Mouse (Mus musculus): ENCODE results near the gene Nmnat2. TPM values are rescaled to one million over a fixed set of nuclear protein-coding genes. Genes with fewer than 3 reads are reported as not detected.

Nmnat2 gene
- total RNA-seq, 2 experiments from 2014 or later = 0.22 to 0.28 TPM

DNA sequence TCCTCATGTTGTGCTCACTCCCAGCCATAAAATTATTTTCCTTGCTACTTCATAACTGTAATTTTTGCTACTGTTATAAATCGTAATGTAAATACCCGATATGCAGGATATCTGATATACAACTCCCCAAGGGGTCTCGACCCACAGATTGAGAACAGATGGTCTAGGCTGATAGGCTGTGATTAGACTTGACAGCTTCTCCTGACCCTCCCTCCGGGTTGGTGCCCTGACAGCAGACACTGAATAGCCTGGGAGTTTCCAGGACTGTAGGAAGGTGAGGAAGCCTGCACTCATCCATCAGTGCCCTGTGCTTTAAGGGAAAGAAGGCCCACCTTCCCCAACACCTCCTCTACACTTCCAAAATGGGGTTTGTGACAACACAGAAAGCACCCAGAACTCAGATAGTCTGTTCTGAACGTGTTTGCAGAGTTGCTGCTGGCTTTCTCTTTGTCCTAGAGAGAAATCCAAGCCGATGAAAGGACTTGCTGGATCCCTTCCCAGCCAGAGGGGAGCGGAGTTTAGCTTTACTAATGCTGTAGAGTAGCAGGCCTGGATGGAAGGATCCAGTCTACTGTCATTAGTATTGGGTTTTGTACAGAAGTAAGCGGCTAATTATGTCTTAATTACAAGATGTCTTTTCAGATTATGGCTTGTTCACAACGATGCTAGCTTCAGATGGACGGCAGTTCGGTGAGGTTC, 61.8 kb downstream of the Nmnat2 start:
- intact Hi-C loops (cut with DNase I) = no loop called here
- DNase-seq = no peak

DNA sequence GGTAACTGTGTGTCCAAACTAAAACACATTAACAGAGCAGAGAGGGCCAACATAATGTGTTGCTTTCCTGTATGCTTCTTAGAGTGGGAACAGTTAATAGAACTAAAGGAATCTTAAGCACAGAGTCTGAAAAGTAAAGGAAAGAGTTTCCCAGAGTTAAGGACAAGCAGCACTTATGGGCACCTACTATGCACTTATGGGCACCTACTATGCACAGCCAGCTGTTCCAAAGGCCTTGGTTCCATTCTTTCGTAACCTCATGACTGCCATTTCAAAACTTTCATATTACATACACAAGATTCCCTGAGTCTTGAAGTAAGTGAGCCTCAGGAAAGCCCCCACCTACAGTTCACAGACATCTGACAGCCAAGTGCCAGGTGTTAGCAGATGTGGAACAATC, 64.3 kb downstream of the Nmnat2 start:
- intact Hi-C loops (cut with DNase I) = no loop called here
- DNase-seq = no peak

DNA sequence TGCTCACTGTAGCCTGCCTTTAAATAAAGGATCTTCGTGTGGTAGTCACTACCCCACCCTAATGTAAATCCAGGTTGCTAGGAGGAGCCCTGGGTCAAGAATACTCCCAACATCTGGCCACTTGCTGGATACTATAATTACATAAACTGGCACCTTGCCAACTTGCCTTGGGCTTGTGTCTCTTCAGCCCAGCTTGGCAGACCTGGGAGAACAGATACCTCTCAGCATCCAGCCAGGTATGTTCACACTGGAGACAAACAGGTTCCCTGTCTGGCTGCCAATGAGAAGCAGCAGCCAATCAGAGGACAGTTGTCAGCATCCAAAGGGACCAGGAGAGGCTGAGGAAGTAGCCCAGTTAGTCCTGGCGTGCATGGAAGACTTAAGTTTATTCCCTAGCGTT, 64.8 kb downstream of the Nmnat2 start:
- intact Hi-C loops (cut with DNase I) = no loop called here
- DNase-seq = no peak

DNA sequence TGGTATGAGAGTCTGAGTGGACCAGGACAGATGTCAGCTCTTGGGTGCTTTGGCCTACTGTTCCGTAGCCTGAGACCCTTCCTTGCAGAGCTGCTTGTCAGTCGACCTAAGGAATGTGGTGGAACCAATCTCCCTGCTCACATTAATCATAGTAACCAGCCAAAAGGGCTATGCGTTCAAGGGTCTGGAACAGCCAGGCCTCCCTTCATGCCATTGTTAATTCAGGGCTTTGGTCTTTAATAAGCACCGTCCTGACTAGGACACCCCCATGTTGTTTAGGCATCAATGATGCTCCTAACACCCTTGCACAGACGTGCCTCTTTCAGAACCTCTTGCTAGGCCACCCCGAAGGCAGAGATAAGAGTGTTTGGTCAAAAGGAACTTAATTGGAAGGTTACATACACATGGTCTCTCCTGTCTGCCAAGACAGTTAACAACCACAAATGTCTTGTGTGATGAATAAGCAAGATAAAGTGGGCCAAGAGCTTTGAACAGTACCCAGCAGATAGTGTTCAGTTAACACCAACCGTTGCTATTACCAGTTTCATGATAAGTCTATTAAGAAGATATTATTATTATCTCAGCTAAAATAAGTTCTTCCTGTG, 66.3 kb downstream of the Nmnat2 start:
- intact Hi-C loops (cut with DNase I) = no loop called here
- DNase-seq = no peak

DNA sequence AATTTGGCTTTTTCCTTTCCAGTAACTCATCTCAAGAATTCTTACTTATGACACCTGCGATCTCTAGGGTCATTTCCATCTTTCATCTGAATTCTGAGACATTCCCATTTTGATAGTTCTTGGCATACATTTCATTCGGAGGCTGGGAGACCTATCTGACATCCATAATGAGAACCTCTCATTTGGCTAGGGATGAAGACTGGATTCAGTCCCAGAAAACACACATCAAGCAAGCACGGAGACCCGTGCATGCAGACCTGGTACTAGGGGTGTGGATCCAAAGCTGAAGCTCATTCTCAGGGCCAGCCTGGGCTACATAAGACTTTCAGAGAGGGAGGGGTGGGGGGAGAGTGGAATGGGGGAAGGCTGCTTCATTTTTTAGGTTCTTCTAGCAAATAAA, 68.2 kb downstream of the Nmnat2 start:
- DNase-seq = no peak
- intact Hi-C loops (cut with DNase I) = no loop called here

DNA sequence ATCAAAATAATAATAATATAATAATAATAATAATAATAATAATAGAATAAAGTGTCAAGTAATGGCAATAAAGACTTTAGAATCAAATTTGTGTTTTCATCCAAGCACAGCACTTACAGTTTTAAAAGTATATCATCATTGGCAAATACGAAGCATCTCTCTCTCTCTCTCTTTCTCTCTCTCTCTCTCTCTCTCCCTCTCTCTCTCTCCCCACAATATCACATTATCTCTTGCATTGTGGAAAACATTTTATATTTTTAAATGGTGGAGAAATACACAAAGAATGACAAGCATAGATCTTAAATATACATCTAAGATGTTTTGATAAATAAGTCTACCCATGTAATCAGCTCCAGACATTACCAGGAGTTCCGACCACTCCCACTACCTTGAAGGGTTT, 69.1 kb downstream of the Nmnat2 start:
- DNase-seq = no peak
- intact Hi-C loops (cut with DNase I) = no loop called here

DNA sequence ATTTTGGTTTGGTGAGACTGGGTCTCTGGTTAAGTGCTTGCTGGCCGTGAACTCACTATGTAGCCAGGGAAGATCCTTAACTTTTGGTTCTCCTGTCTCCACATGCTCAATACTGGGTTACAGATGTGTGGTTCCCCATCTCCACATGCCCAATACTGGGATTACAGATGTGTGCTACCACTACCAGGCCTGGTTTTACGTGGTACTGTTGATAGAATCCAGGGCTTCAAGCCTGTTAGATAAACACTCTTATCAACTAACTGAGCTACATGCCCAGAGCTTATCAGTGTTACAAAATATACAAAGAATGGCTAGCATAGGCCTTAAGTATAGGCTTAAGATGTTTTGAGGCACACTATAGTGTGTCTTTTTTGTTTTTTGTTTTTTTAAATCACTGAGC, 69.7 kb downstream of the Nmnat2 start:
- DNase-seq = no peak
- intact Hi-C loops (cut with DNase I) = no loop called here

DNA sequence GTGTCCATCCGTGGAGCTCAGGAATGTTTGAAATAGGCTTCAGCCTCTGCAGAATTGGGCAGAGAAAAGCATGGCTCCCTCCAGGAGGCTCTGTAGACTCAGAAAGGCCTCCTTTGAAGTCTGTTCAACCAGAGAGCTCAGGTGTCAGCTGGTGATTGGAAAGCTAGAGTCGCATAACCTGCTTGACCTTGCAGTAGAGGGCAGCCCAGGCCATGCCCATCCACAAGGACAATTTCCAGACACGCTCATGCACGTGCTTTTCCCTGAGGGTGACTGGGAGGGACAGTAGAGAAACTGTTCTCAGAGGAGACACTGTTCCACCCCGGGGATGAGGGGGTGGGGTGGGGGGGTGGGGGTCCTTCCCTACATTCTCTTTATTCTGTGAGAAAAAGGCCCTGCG, 76.6 kb downstream of the Nmnat2 start:
- intact Hi-C loops (cut with DNase I) = no loop called here
- DNase-seq = no peak

DNA sequence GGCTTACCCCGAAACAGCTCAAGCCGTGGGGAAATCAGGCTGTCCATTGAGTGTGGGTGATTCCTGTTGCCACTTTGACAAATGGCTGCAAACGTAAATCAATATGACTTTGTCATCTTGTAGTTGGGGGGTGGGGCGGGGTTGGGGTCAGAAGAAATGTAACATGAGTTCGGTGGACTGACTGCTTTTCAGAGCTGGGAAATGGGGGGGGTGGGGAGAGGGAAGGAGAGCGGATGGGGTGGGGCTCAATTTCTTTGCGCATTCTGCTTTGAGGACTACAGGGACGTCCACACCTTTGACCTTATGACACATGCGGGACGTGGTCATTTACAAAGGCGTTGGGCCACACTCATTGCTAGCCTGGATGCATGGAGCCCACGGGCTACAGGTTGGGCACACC, 77.2 kb downstream of the Nmnat2 start:
- DNase-seq = no peak
- intact Hi-C loops (cut with DNase I) = no loop called here

DNA sequence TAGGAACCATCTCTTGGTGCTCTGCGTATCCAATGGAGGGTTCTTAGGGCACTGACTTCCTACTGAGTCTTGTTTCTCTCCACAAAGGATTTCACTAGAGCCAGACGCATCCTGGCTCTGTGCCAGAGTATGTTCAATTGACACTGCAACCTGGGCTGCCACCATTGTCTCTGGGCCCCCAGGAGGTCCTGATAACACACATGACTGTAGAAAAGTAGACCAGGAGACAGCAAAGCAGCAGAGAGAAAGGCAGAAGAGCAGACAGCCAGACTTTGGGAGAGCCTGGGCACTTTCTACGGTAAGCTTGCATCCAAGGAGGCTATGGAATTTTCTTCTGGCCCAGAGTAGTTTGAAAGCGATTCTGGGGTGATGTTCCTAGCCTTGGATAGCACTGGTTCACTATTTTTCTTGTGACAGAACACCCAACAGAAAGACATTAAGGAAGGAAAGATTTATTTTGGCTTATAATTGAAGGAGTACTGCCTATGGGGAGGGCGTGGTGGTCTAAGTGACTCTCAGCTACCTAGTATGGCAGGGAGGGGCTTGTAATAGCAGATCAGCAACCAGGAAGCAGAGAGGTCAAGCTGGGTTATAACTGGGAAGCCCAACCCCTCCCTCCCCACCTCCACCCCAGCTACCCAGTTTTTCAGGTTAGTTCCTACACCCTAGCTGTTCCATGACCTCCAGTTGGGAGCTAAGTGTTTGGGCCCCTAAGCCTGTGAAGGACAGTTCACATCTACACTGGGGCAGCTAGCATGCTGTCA, 78.5 kb downstream of the Nmnat2 start:
- no peak for DNase-seq
- intact Hi-C loops (cut with DNase I) = no loop called here

DNA sequence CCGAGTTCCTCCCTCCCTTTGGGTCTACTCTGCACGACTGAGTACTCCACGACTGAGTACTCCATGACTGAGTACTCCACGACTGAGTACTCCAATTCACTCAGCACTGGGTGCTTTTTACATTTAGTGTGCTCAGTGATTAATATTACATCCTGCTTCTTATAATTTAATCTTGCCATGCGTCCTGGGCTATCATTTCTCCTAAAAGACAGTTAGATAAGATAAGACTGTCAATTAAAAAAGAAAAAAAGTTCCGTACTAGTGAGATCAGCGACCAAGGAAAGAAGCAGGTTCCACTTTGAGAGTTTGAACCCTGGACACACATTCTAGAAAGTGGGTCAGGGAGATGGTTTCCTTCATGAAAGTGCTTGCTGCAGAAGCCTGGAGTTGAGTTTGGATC, 79.3 kb downstream of the Nmnat2 start:
- intact Hi-C loops (cut with DNase I) = no loop called here
- DNase-seq = no peak

DNA sequence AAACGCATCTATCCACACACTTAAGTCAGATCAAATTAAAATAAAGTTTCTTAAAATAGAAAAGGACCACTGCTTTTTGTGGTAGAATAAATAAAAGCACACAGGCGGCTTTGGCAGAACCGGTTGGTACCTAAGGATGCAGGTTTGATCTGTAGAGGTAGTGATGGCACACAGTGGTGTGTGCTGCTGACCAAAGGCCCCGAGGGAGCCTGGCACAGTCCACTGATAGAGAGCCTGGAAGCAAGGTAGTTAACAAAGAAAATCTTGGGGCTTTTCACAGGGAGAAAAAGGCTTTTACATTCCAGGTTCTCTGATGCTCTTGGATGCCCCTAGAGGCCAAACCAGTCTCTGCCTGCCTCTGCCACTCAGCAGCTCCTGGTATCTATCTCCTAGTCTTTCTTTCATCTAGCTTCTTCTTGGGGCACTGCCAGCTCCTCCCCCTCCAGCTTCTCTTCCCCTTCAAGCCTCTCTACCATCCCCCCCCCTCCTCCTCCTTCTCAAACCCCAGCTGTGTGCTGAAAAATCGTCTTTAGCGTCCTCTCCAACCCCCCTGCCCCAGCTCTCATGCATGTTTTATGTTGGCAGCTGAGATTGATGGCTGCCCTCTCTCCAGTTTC, 80.6 kb downstream of the Nmnat2 start:
- DNase-seq = peak; percentile 30 to 61
- intact Hi-C loops (cut with DNase I) = no loop called here

DNA sequence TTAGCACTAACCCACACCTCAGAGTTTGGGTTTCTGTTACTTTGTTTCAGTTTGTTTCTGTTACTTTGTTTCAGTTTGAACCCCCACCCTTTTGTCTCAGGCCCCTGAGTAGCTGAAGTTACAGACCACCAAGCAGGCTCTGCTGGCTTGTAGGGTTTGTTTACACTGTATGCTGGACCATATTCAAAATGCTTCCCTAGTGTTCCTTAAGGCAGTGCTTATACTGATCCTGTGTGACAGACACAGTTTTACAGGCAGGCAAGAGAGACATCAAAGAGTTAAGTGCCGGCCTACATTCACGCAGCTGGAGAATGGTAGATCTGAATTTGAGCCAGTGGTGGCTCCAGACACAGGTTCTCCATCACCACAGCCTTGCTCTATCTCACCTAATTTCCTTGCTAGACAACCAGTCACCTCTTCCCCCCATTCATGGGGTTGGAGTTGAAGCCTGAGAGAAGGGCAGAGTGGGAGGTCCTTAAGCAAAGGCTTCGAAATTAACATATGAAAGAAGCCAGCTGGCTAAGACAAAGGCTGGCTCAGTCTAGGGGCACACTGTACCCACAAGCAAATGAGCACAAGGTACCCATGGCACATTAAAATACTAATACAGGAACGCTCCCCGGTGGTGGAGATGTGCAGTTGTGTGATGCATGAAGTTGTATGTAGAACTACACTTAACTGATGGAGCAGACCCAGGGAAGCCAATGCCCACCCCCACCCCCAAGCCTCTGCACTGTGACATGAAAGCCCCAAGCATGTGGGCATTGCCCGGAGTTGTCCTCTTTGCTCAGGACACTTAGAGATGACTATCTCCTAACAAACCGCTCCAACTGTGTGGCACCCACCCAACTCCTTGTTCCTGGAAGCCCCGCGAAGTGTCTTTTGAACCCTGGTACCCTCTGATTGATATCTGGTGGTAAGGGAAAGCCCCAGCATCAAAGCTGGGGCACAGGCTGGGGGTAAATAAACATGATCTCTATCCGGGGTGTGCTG, 82.9 kb downstream of the Nmnat2 start:
- intact Hi-C loops (cut with DNase I) = no loop called here
- DNase-seq = no peak

DNA sequence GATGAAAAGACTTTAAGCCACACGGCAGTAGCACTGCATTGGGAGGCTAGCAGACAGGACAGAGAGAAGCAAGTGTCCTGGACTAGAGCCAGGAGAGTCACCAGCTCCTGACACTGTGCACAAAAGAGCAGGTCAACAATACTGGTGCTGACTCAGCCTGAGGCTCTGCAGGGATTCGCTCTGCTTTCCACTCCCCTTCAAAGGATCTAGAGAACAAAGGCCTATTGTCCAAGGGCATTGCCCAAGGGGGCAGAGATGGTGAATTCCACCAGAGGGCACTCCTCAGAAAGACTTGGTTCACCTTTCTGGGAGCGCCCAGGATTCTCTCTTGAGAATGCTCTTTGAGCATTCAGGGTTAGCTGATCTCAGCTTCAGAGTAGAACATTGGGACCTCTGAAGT, 85.3 kb downstream of the Nmnat2 start:
- intact Hi-C loops (cut with DNase I) = no loop called here
- no peak for DNase-seq

DNA sequence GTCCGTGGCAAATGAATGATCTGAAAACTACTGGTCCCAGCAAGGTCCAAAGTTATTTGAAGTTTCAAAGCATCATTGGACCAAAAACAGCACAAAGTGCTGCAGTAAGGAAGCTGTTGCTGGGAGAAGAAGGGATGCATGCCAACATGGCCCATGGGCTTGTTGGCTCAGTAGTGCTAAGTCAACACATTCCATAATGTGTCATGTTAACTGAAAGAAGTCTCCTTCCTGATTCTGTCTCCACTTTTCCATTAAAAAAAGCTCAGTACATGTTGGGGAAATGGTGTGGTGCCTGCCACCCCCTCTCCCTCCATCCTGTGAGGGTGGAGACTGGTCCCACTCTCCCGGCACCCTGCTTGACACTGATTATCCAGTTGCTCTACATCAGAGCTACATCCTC, 86.3 kb downstream of the Nmnat2 start:
- intact Hi-C loops (cut with DNase I) = no loop called here
- no peak for DNase-seq

DNA sequence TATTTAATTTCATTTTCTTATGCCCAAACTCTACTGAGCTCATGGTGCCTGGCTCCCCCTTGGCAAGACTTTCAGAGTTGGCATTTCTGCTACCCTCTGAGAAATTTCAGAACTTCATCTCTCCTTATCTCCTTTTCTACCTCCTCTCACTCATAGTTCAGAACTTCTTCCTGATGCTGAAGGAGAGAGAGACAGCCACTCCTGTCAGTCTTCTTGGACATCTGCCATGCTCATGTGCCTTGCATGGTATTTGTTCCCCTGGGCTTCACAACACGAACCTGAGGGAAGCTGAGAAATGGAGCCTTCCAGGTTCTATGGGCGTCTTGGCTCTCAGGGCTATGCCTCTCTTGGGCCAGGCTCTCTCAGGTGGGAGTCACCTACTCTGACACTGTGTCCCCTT, 87.5 kb downstream of the Nmnat2 start:
- intact Hi-C loops (cut with DNase I) = no loop called here

DNA sequence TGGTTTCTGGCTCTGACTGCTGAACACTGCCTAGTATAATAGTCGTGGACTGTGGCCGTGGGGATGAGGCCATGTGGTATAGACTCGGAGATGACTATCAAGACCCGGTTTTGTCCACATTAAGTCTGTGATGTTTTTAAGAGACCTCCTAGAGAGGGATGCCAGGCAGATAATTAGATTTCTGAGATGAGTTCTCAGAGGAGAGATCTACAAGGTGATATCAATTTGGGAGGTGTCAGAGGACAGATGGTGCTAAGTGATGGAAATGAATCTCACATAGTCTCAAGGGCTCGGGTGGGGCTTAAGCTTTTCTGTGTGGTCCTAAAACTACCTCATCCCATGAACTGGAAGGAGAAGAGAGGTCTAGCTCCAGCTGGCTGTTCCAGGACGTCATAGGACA, 88.5 kb downstream of the Nmnat2 start:
- intact Hi-C loops (cut with DNase I) = no loop called here
- DNase-seq = no peak

More for the DNA sequence above, 87.5 kb downstream of the Nmnat2 start:
- DNase-seq = no peak

DNA sequence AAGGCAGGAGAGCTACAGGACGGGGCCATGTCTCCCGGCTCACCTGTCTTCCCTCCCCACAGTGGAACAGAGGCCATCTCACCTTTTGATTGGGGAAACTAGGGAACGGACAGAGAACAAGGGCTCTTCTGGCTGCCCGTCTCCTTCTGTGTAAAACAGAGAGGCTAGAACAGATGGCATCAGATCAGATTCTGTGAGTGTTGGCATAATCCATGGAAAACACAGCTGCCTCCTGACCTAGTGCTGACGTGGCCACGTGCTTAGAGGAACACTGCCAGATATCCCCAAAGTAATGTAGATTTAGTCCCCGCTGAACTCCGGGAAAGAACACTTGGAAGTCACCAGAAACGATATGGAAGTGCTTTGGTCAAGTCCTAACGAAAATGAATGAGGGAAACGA, 90.6 kb downstream of the Nmnat2 start:
- intact Hi-C loops (cut with DNase I) = loop anchor here (5.0 kb wide), 1 partner anchor 342 kb away; no protein-coding TSS in a partner anchor
- no peak for DNase-seq

DNA sequence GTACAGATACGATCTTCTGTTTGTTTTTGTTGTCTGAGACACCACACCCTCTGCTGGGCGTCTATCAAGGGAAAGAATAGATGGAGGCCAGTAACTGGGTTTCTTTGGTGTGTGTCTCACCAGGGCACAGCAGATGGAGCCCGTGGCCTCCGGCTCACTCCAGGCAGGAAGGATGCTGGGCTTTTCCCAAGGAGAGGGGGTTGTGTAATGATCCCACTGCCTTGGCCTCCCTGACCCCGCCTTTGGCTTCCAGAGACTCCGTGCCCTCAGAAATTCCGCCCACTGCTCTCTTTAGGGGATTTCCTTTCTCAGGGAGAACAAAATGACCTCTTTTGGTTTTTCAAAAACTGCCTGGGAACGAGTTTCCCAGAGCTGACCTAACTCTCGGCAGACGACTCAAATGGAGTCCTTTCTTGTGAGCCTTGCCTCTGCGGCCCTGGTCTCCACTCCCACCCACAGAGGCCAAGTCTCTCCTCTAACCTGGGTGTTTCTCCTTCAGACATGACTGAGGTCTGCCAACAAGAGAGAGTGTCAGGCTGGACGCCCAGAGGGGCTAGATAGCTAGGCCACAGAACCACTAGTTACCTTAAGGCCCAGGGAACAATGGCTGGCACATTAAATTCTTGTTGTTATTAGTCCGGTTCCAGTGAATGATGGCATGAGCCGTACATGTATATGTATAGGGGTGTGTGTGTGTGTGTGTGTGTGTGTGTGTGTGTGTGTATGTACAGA, 93.5 kb downstream of the Nmnat2 start:
- peak; percentile 69 to 73 for DNase-seq
- intact Hi-C loops (cut with DNase I) = loop anchor here (2.0 to 5.0 kb wide), 2 partner anchors 44 to 339 kb away; no protein-coding TSS in a partner anchor
